Mouse (Mus musculus): ENCODE results near the gene Gps1. TPM values are rescaled to one million over a fixed set of nuclear protein-coding genes. Genes with fewer than 3 reads are reported as not detected.
"Not testable (repeated sequence)": the region's sequence is repeated elsewhere in the genome, so short reads cannot be mapped to it uniquely, and the experiment has no call there.

Gene Gps1
- polyA plus RNA-seq, 2 experiments = 65.2 to 76.5 TPM

GRCm38 (mm10) chr11:120779876-120780275, 4.2 kb upstream of the Gps1 start:
- Histone ChIP-seq H3K4me3 (ENCODE audit: insufficient read depth in 1 of 2, low read depth in 2 of 2, low read length in 2 of 2) (no peak overlapping the region), H3K9me3 (ENCODE audit: control insufficient read depth, low read length) (no peaks in the 10 kb centered on the region), H3K4me1 (replicated peaks; ENCODE audit: control insufficient read depth in 2 of 2, insufficient read depth in 2 of 2, low read length in 1 of 2) (peaks cover 0 to 2% of the 10 kb centered on the region in 2 experiments; a peak in 1 of 4 replicates), H3K36me3 (replicated peaks; ENCODE audit: control insufficient read depth, insufficient read depth, low read depth) (no peaks in the 10 kb centered on the region), H3K27ac (no peak overlapping the region), H3K27me3 (ENCODE audit: control insufficient read depth, insufficient read depth, low read length) (no peaks in the 10 kb centered on the region), H3K9ac (replicated peaks) (no peak overlapping the region), H3K4me2 (ENCODE audit: low read depth) (no peak overlapping the region)
- 82% methylated on average over 1 of the region's 1 CpGs for WGBS (ENCODE audit: insufficient replicate concordance)
- no peak for ATAC-seq (ENCODE audit: insufficient read depth)
- no peak for TF ChIP-seq CTCF (IDR thresholded peaks at IDR 0.05; ENCODE audit: low read depth)
- no peak for TF ChIP-seq EP300 (IDR thresholded peaks at IDR 0.05; ENCODE audit: low read depth)
- DNase-seq (ENCODE audit: low read depth in 3 of 3, low spot score in 3 of 3) = no peak

GRCm38 (mm10) chr11:120781361-120781760, 2.7 kb upstream of the Gps1 start:
- 88% methylated on average over 6 of the region's 6 CpGs for WGBS (ENCODE audit: insufficient replicate concordance)
- not testable (repeated sequence) for ATAC-seq (ENCODE audit: insufficient read depth); H3K27ac ChIP-seq

GRCm38 (mm10) chr11:120783426-120784063, 527 bp upstream of the Gps1 start:
- H3K36me3 ChIP-seq (replicated peaks; ENCODE audit: control insufficient read depth, insufficient read depth, low read depth) = peaks cover 21% of the 10 kb centered on the region
- H3K27ac ChIP-seq = peak overlapping the region; percentile 27
- TF ChIP-seq CTCF (IDR thresholded peaks at IDR 0.05; ENCODE audit: low read depth) (no peak), EP300 (IDR thresholded peaks at IDR 0.05; ENCODE audit: low read depth) (no peak)
- H3K27me3 ChIP-seq (ENCODE audit: control insufficient read depth, insufficient read depth, low read length) = no peaks in the 10 kb centered on the region
- ATAC-seq (ENCODE audit: insufficient read depth) = peak; percentile 3; the same call in 1 of the 2 replicates
- DNase-seq (ENCODE audit: low read depth in 3 of 3, low spot score in 3 of 3) = no peak
- peak overlapping the region; percentile 89 for H3K9ac ChIP-seq (replicated peaks)
- 3% methylated on average over 42 of the region's 42 CpGs for WGBS (ENCODE audit: insufficient replicate concordance)
- peaks cover 0 to 10% of the 10 kb centered on the region in 2 experiments; a peak in 3 of 4 replicates for H3K4me1 ChIP-seq (replicated peaks; ENCODE audit: control insufficient read depth in 2 of 2, insufficient read depth in 2 of 2, low read length in 1 of 2)
- H3K9me3 ChIP-seq (ENCODE audit: control insufficient read depth, low read length) = no peaks in the 10 kb centered on the region
- peak overlapping the region; percentile 96 for H3K4me2 ChIP-seq (ENCODE audit: low read depth)
- H3K4me3 ChIP-seq (ENCODE audit: insufficient read depth in 1 of 2, low read depth in 2 of 2, low read length in 2 of 2) = peak overlapping the region; percentile 60 to 81

More at GRCm38 (mm10) chr11:120781361-120781760, 2.7 kb upstream of the Gps1 start:
- not testable (repeated sequence) for H3K4me1 ChIP-seq (replicated peaks; ENCODE audit: control insufficient read depth in 2 of 2, insufficient read depth in 2 of 2, low read length in 1 of 2); H3K36me3 ChIP-seq (replicated peaks; ENCODE audit: control insufficient read depth, insufficient read depth, low read depth); H3K9ac ChIP-seq (replicated peaks); DNase-seq (ENCODE audit: low read depth in 3 of 3, low spot score in 3 of 3); H3K4me2 ChIP-seq (ENCODE audit: low read depth); H3K4me3 ChIP-seq (ENCODE audit: insufficient read depth in 1 of 2, low read depth in 2 of 2, low read length in 2 of 2); H3K9me3 ChIP-seq (ENCODE audit: control insufficient read depth, low read length); H3K27me3 ChIP-seq (ENCODE audit: control insufficient read depth, insufficient read depth, low read length)

- ATAC-seq (ENCODE audit: insufficient read depth) (no peak), DNase-seq (ENCODE audit: low read depth in 3 of 3, low spot score in 3 of 3) (no peak)
- H3K9me3 ChIP-seq (ENCODE audit: control insufficient read depth, low read length) = no peaks in the 10 kb centered on the region
- H3K4me1 ChIP-seq (replicated peaks; ENCODE audit: control insufficient read depth in 2 of 2, insufficient read depth in 2 of 2, low read length in 1 of 2) = peaks cover 0 to 10% of the 10 kb centered on the region in 2 experiments; a peak in 3 of 4 replicates
- no peak overlapping the region for H3K27ac ChIP-seq
- peak overlapping the region; percentile 81 to 84 for H3K4me3 ChIP-seq (ENCODE audit: insufficient read depth in 1 of 2, low read depth in 2 of 2, low read length in 2 of 2)
- peaks cover 33% of the 10 kb centered on the region for H3K36me3 ChIP-seq (replicated peaks; ENCODE audit: control insufficient read depth, insufficient read depth, low read depth)
- no peak for TF ChIP-seq EP300 (IDR thresholded peaks at IDR 0.05; ENCODE audit: low read depth)
- TF ChIP-seq CTCF (IDR thresholded peaks at IDR 0.05; ENCODE audit: low read depth) = no peak
- no peaks in the 10 kb centered on the region for H3K27me3 ChIP-seq (ENCODE audit: control insufficient read depth, insufficient read depth, low read length)
- WGBS (ENCODE audit: insufficient replicate concordance) = 34% methylated on average over 9 of the region's 9 CpGs
- H3K9ac ChIP-seq (replicated peaks) = peak overlapping the region; percentile 89
- H3K4me2 ChIP-seq (ENCODE audit: low read depth) = peak overlapping the region; percentile 96
These were observed 1.1 kb downstream of the Gps1 start for GRCm38 (mm10) chr11:120785145-120785544.

- H3K4me2 ChIP-seq (ENCODE audit: low read depth); H3K4me1 ChIP-seq (replicated peaks; ENCODE audit: control insufficient read depth in 2 of 2, insufficient read depth in 2 of 2, low read length in 1 of 2); H3K27me3 ChIP-seq (ENCODE audit: control insufficient read depth, insufficient read depth, low read length); H3K9me3 ChIP-seq (ENCODE audit: control insufficient read depth, low read length); DNase-seq (ENCODE audit: low read depth in 3 of 3, low spot score in 3 of 3); H3K4me3 ChIP-seq (ENCODE audit: insufficient read depth in 1 of 2, low read depth in 2 of 2, low read length in 2 of 2); H3K27ac ChIP-seq; H3K9ac ChIP-seq (replicated peaks); ATAC-seq (ENCODE audit: insufficient read depth): not testable (repeated sequence)
- 77% methylated on average over 9 of the region's 10 CpGs for WGBS (ENCODE audit: insufficient replicate concordance)
- H3K36me3 ChIP-seq (replicated peaks; ENCODE audit: control insufficient read depth, insufficient read depth, low read depth) = peaks cover 51% of the 10 kb centered on the region
These were observed 4.4 kb downstream of the Gps1 start for GRCm38 (mm10) chr11:120788460-120788859.

All from liver, embryonic 14.5 days (tissue).